Mouse (Mus musculus): ENCODE results near the gene Rela. TPM values are rescaled to one million over a fixed set of nuclear protein-coding genes. Genes with fewer than 3 reads are reported as not detected.

The Rela gene
- polyA plus RNA-seq, 1 experiment from 2014 or later, result 28.7 TPM

- TF ChIP-seq EP300 (optimal IDR thresholded peaks at IDR 0.05) (no peak), CTCF (IDR thresholded peaks at IDR 0.05; ENCODE audit: low read depth) (no peak)
- no peak overlapping the region for H3K9ac ChIP-seq (ENCODE audit: low read length)
- no peak overlapping the region for H3K4me3 ChIP-seq (ENCODE audit: low read depth, low read length)
- no peak overlapping the region for H3K27ac ChIP-seq (replicated peaks)
- no peaks in the 10 kb centered on the region for H3K9me3 ChIP-seq (ENCODE audit: control insufficient read depth, low read length)
- 86% methylated on average over 7 of the region's 7 CpGs for WGBS
- DNase-seq (ENCODE audit: low spot score), result no peak
- no peak overlapping the region for H3K4me2 ChIP-seq (replicated peaks; ENCODE audit: low read depth)
- peaks cover 25% of the 10 kb centered on the region for H3K36me3 ChIP-seq (ENCODE audit: control insufficient read depth, insufficient read depth, low read length)
- H3K4me1 ChIP-seq (replicated peaks; ENCODE audit: control insufficient read depth, insufficient read depth), result peaks cover 4% of the 10 kb centered on the region
- no peak for ATAC-seq (ENCODE audit: low FRiP score, low TSS enrichment)
- no peaks in the 10 kb centered on the region for H3K27me3 ChIP-seq (ENCODE audit: control insufficient read depth, insufficient read depth, low read length)
Measured at GRCm38 (mm10) chr19:5603664-5604063, 33.6 kb upstream of the Rela start.

- WGBS, result 88% methylated on average over 7 of the region's 7 CpGs
- peaks cover 8% of the 10 kb centered on the region for H3K4me1 ChIP-seq (replicated peaks; ENCODE audit: control insufficient read depth, insufficient read depth)
- ATAC-seq (ENCODE audit: low FRiP score, low TSS enrichment) (no peak), DNase-seq (ENCODE audit: low spot score) (no peak)
- peaks cover 25% of the 10 kb centered on the region for H3K36me3 ChIP-seq (ENCODE audit: control insufficient read depth, insufficient read depth, low read length)
- H3K4me3 ChIP-seq (ENCODE audit: low read depth, low read length), result no peak overlapping the region
- no peaks in the 10 kb centered on the region for H3K27me3 ChIP-seq (ENCODE audit: control insufficient read depth, insufficient read depth, low read length)
- TF ChIP-seq CTCF (IDR thresholded peaks at IDR 0.05; ENCODE audit: low read depth) (no peak), EP300 (optimal IDR thresholded peaks at IDR 0.05) (no peak)
- no peak overlapping the region for H3K4me2 ChIP-seq (replicated peaks; ENCODE audit: low read depth)
- H3K9ac ChIP-seq (ENCODE audit: low read length), result no peak overlapping the region
- H3K27ac ChIP-seq (replicated peaks), result no peak overlapping the region
- H3K9me3 ChIP-seq (ENCODE audit: control insufficient read depth, low read length), result no peaks in the 10 kb centered on the region
Measured at GRCm38 (mm10) chr19:5605126-5605525, 32.2 kb upstream of the Rela start.

- 83% methylated on average over 8 of the region's 8 CpGs for WGBS
- DNase-seq (ENCODE audit: low spot score), result no peak
- Histone ChIP-seq H3K4me2 (replicated peaks; ENCODE audit: low read depth) (no peak overlapping the region), H3K9ac (ENCODE audit: low read length) (no peak overlapping the region), H3K27me3 (ENCODE audit: control insufficient read depth, insufficient read depth, low read length) (no peaks in the 10 kb centered on the region), H3K36me3 (ENCODE audit: control insufficient read depth, insufficient read depth, low read length) (peaks cover 25% of the 10 kb centered on the region), H3K4me3 (ENCODE audit: low read depth, low read length) (no peak overlapping the region), H3K27ac (replicated peaks) (no peak overlapping the region), H3K4me1 (replicated peaks; ENCODE audit: control insufficient read depth, insufficient read depth) (peaks cover 8% of the 10 kb centered on the region), H3K9me3 (ENCODE audit: control insufficient read depth, low read length) (no peaks in the 10 kb centered on the region)
- peak; percentile 10; the same call in 1 of the 2 replicates for TF ChIP-seq CTCF (IDR thresholded peaks at IDR 0.05; ENCODE audit: low read depth)
- TF ChIP-seq EP300 (optimal IDR thresholded peaks at IDR 0.05), result no peak
- ATAC-seq (ENCODE audit: low FRiP score, low TSS enrichment), result no peak
Measured at GRCm38 (mm10) chr19:5606196-5606595, 31.1 kb upstream of the Rela start.

GRCm38 (mm10) chr19:5607705-5608410 lies 29.4 kb upstream of the Rela start:
- Histone ChIP-seq H3K4me2 (replicated peaks; ENCODE audit: low read depth) (no peak overlapping the region), H3K9ac (ENCODE audit: low read length) (no peak overlapping the region), H3K27ac (replicated peaks) (no peak overlapping the region), H3K27me3 (ENCODE audit: control insufficient read depth, insufficient read depth, low read length) (no peaks in the 10 kb centered on the region), H3K9me3 (ENCODE audit: control insufficient read depth, low read length) (no peaks in the 10 kb centered on the region), H3K4me1 (replicated peaks; ENCODE audit: control insufficient read depth, insufficient read depth) (peaks cover 4% of the 10 kb centered on the region; the same call in 1 of the 2 replicates), H3K36me3 (ENCODE audit: control insufficient read depth, insufficient read depth, low read length) (peaks cover 25% of the 10 kb centered on the region), H3K4me3 (ENCODE audit: low read depth, low read length) (no peak overlapping the region)
- TF ChIP-seq CTCF (IDR thresholded peaks at IDR 0.05; ENCODE audit: low read depth), result no peak
- no peak for TF ChIP-seq EP300 (optimal IDR thresholded peaks at IDR 0.05)
- DNase-seq (ENCODE audit: low spot score), result no peak
- ATAC-seq (ENCODE audit: low FRiP score, low TSS enrichment), result no peak
- 92% methylated on average over 26 of the region's 26 CpGs for WGBS

- H3K27ac ChIP-seq (replicated peaks), result 0 out of 2 replicates have a peak overlapping the region, but pooled peaks have one; percentile 97
- peak overlapping the region; percentile 77; the same call in 1 of the 2 replicates for H3K4me2 ChIP-seq (replicated peaks; ENCODE audit: low read depth)
- no peak for ATAC-seq (ENCODE audit: low FRiP score, low TSS enrichment)
- no peaks in the 10 kb centered on the region for H3K27me3 ChIP-seq (ENCODE audit: control insufficient read depth, insufficient read depth, low read length)
- 96% methylated on average over 13 of the region's 13 CpGs for whole genome bisulfite sequencing
- H3K36me3 ChIP-seq (ENCODE audit: control insufficient read depth, insufficient read depth, low read length), result peaks cover 22% of the 10 kb centered on the region
- H3K4me1 ChIP-seq (replicated peaks; ENCODE audit: control insufficient read depth, insufficient read depth), result 0 out of 2 replicates have a peak, but pooled peaks cover 4% of the 10 kb centered on the region
- H3K9me3 ChIP-seq (ENCODE audit: control insufficient read depth, low read length), result no peaks in the 10 kb centered on the region
- DNase-seq (ENCODE audit: low spot score), result no peak
- H3K4me3 ChIP-seq (ENCODE audit: low read depth, low read length), result peak overlapping the region; percentile 74; the same call in 1 of the 2 replicates
- no peak overlapping the region; the same call in 1 of the 2 replicates for H3K9ac ChIP-seq (ENCODE audit: low read length)
- TF ChIP-seq CTCF (IDR thresholded peaks at IDR 0.05; ENCODE audit: low read depth) (no peak), EP300 (optimal IDR thresholded peaks at IDR 0.05) (no peak)
Measured at GRCm38 (mm10) chr19:5608707-5609106, 28.6 kb upstream of the Rela start.

- Histone ChIP-seq H3K4me1 (replicated peaks; ENCODE audit: control insufficient read depth, insufficient read depth) (0 out of 2 replicates have a peak, but pooled peaks cover 4% of the 10 kb centered on the region), H3K36me3 (ENCODE audit: control insufficient read depth, insufficient read depth, low read length) (peaks cover 19% of the 10 kb centered on the region), H3K4me3 (ENCODE audit: low read depth, low read length) (peak overlapping the region; percentile 74), H3K4me2 (replicated peaks; ENCODE audit: low read depth) (peak overlapping the region; percentile 77), H3K27me3 (ENCODE audit: control insufficient read depth, insufficient read depth, low read length) (no peaks in the 10 kb centered on the region), H3K9ac (ENCODE audit: low read length) (peak overlapping the region; percentile 90), H3K27ac (replicated peaks) (peak overlapping the region; percentile 97), H3K9me3 (ENCODE audit: control insufficient read depth, low read length) (no peaks in the 10 kb centered on the region)
- TF ChIP-seq CTCF (IDR thresholded peaks at IDR 0.05; ENCODE audit: low read depth) (no peak), EP300 (optimal IDR thresholded peaks at IDR 0.05) (no peak)
- no peak for DNase-seq (ENCODE audit: low spot score)
- ATAC-seq (ENCODE audit: low FRiP score, low TSS enrichment), result no peak; the same call in 1 of the 2 replicates
- 37% methylated on average over 10 of the region's 10 CpGs for WGBS
Measured at GRCm38 (mm10) chr19:5609171-5609546, 28.1 kb upstream of the Rela start.

Measured in stomach, postnatal 0 days (tissue).